Mouse (Mus musculus): Measurements from ENCODE around the gene Prpf40b.
"Not testable (repeated sequence)": the region's sequence is repeated elsewhere in the genome, so short reads cannot be mapped to it uniquely, and the experiment has no call there.

Prpf40b gene

DNA sequence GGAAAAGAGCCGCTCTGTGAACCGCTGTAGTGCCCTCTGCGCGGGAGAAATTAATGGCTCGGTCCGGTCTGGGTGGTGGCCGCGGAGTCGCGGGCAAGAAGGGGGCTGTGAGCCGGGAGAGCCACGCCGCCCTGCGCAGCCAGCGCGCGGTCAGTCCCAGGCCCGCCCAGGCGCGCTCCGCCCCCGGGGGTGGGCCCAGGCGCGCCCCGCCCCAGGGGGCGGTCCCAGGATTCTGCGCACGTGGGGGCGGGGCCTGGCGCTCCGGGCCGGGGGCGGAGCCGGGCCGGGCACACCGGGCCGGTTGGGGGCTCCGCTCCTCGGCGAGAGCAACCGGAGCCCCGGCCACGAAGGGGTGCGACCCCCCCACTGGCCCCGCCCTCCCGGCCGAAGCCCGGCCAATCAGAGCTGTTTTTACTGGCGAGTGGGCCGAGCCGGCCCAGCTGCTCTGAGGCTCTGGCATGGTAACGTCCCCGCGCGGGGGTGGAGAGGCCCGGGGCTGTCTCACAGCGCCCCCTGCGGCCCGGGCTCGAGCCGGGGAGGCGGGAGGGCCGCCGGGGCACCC is at the start of gene Prpf40b:
TSS of gene Prpf40b (plus strand) at position 275 of the 562 bp plus-strand sequence.
- peak; percentile 94 for DNase-seq

DNA sequence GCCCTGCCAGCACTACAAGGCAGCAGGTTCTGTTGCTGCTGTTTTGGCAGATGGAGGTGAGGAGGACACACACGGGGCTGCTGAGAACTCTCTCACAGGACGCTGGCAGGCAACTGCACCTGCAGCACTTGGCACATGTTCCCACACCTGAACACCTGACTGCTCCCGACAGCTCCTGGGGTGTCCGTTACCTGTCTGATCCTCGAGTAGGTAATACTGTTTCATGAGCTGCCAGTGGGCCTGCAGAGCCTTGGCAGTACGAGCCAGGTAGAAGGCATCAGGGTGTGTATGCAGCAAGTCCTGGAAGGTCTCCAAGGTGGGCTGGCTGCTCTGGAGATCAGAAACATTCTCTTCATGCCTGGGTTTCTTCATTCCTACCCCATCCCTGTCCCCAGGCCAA is 48.2 kb upstream of the Prpf40b start:
- not testable (repeated sequence) for DNase-seq

DNA sequence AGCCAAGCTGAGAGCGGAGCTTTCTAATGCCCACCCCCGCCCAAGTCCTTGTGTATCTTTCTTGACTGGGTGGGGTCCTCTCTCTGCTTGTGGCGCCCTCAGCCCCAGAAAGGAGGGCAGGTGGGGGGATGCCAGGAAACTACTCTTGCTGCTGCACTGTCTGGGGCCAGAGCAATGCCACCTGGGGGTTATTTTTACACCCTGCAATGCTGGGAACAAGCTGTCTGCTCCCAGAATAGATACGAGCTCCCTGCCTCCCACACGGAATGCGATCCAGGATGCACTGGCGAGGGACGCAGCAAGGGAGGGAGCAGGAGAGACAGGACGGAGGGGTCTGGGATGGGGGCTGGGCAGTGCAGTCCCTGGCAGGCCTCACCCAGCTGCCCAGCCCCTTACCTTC is 45.9 kb upstream of the Prpf40b start:
- DNase-seq = peak; percentile 46

DNA sequence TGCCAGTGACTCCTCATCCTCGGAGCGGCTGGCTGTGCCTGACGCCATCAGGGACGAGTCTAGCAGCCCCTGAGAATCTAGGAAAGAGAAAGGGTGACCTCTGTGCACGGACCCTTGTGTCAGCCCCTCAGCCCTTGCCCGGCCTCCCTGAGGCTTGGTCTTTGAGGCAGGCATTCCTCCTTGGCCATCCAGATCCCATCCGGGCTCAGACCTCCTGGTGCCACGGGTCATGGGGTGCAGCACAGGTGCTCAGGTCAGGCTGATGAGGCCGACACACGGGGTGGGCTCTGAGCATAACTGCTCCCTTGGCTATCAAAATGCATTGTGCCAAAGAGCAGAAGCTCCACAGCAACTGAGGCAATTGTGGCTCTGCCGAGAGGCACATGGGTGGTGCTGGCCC is 44.9 kb upstream of the Prpf40b start:
- DNase-seq = no peak

DNA sequence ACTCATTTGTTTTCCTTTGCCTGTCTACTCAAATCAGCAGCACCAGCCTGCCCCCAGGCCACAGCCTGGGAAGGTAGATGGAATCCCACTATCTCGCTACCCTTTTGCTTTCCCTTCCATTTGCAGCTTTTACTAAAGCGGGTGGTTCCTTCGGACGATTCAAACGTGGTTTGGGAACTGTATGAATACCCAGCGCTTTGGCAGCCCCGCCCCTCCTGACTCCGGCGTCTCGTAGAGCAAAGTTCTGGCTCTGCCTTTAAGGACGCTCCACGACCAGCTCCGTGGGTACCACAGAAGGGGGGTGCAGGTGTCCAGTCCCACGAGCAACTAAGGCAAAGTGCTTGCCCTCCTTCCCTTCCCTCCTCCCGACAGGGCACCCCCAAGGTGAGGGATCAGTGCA is 43.8 kb upstream of the Prpf40b start:
- DNase-seq = not testable (repeated sequence)

DNA sequence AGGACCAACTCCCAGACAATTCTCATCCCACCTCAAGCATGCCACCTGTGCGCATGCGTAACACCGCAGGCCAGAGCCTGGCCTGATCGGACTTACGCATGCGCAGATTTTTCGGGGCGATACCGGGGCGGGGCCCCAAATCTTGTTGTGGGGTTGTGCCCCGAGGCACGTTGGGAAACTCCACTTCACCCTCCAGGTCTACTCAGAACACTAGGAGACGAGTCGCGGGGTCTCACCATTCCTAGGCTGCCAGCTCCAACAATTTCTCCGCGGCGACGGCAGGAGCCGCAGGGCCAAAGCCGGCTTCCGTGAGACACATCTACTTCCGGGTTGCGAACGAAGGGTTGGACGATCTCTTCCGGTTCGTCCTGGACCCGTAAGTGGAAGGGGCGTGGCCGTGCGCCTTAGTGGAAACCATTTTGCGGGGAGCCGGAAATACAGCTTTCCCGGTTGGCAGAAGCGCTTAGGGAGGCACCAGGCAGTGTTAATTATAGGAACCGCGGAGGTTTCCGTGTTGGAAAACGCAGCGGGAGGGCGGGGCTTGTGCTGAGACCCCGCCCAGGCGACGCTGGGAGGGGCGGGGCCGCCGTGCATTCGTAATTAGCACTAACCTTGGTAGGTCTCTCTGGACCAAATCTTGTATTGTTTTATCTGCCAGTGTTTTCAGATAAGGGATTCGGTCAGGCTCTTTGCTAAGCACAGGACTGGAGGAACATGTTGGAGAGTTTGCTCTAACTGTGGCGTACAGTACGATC is 43.1 kb upstream of the Prpf40b start, which contains the start of gene Mcrs1:
TSS of gene Mcrs1 (minus strand) at position 336 of the 755 bp plus-strand sequence.
- DNase-seq = peak; percentile 93

DNA sequence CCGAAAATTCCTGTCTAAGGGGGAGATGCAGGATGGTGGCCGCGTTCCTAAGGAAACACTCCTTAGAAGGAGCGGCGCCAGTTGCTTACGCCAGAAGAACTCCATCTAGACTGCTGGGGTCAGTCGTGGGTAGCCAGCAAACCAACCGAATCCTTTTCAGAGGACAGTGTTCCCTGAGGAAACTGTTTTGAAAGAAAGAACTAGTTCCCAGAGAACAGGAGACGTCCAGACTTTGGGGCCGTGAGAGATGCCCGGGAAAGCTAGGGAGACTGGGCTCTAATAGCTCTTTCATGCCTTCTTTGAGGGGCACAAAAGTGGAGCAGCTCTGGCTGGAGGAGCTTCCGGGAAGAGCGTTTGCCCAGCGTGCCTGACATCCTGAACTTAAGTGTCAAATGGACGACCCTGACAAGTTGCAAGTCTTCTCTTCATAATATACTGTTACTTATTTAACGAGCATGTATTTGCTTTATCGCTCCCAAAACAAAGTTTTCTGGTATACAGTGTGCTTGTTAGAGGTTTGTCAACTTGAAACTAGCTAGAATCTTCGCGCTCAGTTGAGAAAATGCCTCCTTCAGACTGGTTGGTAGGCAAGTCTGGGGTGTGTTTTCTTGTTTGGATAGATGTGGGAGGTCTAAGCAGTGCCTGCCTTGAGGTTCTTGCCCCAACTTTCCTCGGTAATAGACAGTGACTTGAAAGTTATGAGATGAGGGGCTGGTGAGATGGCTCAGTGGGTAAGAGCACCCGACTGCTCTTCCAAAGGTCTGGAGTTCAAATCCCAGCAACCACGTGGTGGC is 42.3 kb upstream of the Prpf40b start:
- DNase-seq = no peak

DNA sequence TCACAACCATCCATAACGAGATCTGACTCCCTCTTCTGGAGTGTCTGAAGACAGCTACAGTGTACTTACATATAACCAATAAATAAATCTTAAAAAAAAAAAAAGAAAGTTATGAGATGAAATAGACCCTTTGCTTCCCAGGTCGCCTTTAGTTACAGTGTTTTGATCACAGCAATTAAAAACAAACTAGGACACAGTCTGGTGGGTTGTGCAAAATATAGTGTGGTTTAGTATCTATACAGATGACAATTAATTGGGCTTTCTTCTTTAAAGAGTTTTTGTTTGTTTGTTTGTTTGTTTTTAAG is 41.8 kb upstream of the Prpf40b start:
- not testable (repeated sequence) for DNase-seq

DNA sequence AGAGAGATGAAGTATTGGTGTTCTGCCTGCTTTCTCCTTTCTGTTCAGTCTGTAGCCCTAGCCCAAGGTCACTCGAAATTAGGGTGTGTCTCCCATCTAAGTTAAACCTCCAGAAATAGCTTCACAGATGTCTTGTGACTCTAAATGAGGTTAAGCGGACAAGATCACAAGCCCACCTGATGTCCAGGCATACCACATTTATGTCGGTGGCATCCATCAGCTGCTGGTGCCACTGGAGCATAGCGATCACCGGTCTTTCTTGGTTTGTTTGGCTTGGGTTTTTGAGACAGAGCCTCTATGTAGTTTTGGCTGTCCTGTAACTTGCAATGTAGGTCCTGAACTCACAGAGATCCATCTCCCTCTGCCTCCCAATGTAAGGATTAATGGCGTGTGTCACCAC is 41.1 kb upstream of the Prpf40b start:
- no peak for DNase-seq

DNA sequence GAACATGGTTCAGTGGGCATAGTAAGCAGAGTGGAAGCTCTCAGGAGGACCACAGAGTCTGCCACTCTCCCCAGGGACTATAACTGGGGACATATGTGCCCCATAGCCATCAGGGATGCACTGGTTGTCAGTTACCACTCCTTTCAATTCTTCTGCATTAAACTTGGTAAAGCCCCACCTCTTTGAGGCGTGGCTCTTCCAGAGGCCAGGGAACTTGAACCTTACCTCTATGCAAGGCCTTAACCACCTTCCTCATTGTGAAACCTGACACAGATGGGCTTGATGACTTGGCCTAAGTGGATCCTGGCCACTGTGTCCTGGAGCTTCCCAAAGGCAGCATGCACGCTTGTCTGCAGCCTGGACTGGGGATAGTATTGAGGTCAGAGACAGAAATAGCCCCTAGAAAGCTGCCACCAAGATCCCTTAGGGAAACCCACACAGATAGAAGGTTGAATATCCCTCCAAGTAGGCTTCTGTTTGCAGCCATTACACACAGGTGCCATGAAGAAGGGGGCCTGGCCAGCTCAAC is 40.3 kb upstream of the Prpf40b start:
- no peak for DNase-seq

DNA sequence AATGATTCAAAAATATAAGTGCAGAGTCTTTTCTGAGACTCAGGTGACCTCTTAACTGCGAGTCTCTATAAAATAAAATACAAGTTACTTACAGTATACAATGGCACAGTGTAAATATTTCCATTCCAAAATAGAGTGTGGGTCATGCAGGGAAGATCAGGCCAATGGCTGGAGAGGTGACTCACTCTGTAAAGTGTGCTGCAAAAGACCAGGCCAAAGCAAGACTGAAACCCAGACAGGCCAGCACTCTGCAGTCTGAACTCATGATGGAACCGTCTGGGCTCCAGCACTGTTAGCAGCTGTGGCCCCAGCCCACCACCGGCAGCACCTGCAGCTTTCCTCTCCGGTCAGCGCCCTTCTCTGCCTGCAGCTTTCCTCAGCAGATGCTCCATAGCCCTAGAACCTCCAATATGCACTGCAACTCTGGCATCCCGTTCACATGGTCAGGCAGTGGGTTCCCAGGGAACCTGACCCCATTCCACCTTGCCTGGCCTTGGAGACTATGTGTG is 39.6 kb upstream of the Prpf40b start:
- no peak for DNase-seq

DNA sequence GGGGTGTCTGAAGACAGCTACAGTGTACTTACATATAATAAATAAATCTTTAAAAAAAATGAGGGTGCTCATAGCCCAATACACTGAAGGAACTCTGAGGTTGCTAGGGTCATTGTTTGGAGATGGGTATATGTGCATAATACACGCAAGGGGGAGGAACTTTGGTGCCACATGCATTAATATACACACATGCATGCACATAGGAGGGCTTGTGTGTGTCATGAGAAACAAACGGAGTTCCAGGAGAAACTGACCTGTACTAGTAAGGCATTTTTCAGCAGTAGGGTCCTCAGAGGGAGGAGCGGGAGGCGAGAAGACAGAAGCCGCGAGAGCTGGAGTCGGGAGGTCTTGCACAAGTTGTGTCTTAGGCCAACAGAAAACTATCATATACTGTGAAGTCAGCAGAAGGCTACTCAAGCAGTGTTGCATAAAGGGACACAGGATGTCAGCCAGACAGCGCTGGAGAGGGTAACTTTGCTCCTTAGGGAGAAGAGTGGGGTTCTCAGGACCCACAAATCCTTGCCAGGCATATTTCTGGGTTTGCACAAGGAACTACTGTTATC is 35.6 kb upstream of the Prpf40b start:
- DNase-seq = no peak

DNA sequence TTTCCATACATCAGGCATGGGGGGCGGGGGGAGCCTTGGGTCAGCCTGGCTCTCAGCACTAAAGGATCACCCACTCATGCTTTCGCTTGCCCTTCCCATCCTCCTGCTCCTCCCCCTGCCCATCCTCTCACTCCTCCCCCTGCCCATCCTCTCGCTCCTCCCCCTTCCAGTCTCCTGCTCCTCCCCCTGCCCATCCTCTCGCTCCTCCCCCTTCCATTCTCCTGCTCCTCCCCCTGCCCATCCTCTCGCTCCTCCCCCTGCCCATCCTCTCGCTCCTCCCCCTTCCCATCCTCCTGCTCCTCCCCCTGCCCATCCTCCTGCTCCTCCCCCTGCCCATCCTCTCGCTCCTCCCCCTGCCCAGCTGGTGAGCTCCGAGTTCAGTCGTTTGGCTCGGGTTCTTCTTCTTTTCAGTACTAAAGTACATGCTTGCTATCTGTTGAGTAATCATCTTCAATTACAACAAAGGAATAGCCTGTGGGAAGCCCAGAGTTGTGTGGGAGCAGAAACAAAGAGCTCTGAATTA is 35.1 kb upstream of the Prpf40b start:
- DNase-seq = no peak

DNA sequence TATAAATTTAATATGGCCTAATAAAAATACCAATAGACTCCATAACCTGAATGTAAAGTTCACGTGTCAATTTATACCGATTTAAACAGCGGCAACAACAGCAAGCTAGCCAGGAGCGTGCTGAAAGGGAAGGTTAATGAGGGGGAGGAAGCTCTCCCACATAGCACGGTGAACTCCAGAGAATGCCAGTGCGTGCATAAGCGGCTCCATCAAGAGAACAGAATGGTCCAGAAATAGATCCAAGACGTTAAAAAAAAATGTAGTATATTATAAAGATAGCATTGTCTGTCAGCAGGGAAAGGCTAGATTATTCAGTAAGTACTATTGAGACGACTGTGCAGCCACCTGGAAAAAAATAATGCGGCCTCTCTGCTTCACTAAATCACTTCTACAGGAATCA is 32.2 kb upstream of the Prpf40b start:
- no peak for DNase-seq

DNA sequence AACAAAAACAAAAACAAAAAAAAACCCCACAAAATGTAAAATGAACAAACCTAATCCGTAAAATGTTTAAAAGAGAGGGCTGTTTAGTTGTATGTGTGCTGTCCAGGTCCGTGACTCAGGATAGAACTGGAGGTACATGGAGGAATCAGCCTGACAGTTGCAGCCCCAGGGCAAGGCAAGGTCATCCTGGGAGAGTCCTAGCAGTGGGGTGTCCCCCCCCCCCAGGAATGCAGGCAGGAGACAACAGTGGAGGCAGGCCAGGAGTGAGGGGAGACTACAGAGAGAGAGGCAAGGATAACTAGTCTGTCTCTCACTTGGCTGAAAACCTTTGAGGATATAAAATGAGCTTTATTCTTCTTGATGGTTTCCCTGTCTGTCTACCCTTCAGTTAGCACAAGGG is 30.5 kb upstream of the Prpf40b start:
- no peak for DNase-seq

DNA sequence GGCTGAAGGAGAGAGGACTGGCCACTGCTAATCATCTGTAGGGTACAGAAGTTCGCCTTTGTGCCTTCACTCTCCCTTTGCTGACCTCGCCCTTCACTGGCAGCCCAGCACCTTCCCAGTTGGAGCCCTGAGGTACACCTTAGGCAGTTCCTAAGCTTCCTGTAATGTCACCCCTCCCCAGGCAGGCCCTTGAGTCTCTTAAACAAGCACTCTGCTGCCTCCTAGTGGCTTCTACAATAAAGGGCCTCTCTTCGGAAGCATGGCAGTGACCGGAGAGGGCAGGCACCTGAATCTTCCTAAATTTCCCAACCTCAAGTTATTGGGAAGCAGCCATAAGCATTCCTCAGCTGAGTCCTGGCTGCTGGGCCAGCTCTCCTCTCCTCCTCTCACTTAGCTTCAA is 29.2 kb upstream of the Prpf40b start:
- peak; percentile 60 for DNase-seq

DNA sequence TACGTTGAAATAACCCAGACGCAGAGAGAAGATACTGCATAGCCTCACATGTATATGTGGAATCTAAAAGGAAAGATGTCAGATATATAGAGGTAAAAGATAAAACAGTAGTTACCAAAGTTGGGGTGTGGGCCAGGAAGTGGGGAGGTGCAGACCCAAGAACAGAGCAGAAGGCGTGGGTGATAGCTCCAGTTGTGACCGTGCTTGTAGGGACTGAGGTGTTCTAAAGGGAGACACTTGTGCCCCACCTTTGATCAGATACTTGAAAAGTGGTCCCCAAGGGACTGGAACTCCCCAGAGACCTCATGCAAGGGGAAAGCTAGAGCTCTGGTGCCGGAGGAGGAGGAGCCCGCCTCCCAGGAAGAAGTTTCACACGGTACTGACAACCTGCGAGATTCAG is 18.8 kb upstream of the Prpf40b start:
- no peak for DNase-seq

DNA sequence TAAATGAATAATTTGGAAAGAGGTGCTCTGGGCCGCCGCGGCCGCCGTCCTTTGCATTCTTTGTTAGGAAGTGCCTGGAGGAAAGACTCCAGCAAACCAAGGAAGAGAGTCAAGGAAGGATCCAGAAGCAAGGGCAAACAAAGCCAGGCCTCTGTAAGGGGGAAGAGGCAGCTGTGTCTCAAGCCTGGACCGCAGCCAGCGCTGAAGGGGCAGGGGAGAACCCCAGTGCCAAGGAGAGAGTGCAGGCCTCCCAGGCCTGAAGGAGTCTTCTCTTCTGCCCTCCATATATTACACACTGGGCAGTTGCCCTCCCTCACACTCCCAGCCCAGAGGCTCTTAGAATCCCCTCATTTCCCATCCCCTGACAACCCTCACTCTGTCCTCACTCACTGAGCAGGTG is 16.6 kb upstream of the Prpf40b start:
- DNase-seq = no peak

DNA sequence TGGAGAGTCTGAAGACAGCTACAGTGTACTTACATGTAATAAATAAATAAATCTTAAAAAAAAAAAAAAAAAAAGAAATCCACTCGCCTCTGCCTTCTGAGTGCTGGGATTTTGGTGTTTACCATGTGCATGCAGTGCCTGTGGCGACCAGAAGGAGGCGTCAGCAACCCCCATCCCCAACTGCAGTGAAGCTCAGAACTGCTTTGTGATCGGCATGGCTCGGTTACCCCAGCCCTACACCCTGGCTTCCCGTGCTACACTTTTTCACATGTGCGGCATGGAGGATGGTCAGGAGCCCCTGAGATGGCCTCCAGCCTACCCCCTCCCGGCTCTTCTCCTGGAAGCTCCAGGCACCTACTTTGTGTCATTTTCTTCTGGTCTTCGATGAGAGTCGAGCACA is 11.4 kb upstream of the Prpf40b start:
- DNase-seq = no peak

DNA sequence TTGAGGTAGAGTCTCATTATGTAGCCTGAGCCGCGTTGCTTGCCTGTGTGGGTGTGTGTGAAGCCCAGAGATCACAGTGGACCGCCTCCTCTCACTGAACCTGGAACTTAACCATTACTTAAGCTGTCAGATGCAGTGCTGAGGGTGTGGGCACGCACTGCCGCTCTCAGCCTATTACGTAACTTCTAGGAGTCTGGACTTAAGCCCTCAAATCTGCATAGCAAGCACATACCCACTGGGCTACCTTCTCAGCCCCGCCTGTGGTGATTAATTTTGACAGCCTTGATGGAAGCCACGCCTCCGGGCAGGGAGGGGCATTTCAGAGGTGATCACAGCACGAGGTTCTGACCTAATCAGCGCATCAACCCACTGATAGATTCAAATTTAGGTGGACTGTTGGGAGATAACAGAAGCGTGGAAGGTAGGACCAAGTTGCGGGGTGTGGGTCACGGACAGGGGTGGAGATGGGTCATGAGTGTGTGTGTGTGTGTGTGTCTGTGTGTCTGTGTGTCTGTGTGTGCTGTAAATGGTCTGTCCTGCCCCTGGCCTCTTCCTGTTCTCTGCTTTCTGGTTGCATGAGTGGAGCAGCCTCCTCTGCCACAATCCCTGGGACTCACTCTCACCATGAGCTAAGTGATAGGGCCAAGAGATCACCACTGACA is 10.2 kb upstream of the Prpf40b start:
- DNase-seq = no peak

DNA sequence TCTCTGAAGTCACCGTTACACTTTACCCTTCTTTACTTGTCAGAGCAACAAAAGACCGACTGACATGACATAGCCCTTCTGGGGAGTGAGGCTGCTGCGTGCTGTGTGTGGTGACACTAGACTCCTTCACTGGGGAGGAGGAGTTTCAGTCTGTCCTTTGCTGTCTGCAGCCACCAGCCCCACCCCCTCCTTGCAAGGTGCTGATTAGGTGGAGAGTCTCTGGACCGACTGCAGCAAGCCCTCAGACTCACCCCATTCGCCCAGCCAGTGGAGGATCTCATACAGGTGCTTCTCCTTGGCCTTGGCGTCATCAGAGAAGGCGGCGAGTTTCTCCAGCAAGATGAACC is 9.7 kb upstream of the Prpf40b start:
- DNase-seq = no peak

DNA sequence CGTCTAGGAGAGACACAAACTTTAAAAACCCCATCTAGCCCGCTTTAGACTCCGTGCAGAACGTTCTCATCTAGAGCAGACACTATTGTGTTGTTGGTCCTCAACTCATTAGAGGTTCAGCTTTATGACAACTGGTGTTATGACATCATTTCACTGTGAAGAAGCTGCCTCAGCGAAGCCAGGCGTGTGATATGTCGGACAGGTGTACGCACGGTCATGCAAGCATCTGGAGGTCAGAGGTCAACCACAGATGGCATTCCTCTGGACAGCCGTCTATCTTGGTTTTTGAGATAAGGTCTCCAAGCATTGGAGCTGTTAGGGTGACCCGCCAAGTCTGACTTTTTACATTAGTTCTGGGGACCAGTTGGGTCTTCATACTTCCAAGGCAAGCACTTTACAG is 4.3 kb upstream of the Prpf40b start:
- DNase-seq = no peak

DNA sequence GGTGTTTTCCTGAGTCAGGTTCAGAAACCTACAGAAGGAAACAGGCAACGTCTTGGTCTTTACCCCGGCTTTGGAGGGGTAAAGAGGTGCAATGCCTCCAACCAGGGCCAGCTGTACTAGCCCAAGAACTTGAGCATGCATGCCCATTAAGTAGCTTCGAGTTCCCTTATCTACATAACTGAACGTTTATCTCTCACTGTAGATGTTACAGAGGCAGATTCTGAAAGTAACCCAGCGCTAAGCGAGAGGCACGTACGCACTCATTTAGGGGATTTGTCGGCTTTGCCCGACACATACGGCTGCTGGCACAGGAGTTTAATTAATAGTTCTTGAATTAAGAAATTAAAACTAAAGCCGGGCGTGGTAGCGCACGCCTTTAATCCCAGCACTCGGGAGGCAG is 600 bp upstream of the Prpf40b start:
- DNase-seq = no peak
